Mouse (Mus musculus): ENCODE results near the gene Thada.

Gene Thada

DNA sequence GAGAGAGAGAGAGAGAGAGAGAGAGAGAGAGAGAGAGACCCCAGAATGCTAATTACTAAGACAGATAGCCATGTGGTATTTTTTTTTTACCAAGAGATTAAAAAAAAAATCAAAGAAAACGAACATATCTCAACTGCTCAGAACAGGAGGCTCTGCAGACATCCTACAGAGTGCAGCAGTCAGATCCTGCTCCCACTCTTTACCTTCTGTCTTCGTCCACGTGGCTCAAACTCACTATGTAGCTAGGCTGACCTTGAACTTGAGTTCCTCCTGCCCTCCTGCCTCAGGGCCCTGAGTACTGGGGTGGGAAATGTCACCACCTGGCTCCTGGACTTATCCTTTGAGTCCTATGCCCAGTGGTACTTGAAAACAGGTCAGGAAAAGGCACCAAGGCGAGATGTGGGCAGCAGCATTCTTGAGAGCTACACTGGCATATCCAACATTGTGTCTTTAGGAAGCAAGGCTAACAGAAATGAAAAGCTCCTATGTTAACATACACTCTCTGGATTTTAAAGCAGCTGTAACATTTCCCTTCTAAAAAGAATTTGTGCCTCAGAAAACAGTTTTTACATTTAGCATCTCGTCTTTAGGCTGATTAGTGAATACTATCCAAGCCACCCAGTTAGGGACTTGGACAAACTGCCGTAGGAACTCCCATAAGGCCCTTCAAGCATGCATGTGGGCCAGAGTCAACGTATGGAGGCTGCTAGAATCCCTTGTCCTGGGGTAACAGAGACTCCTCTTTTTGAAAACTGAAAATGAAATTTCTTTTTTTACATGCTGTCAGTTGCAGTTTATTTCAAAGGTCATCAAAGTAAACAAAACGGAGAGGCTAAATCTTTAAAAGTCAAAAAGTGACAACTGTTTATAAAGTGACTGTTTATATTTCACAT, 183.4 kb downstream of the Thada start:
- no peak for DNase-seq

DNA sequence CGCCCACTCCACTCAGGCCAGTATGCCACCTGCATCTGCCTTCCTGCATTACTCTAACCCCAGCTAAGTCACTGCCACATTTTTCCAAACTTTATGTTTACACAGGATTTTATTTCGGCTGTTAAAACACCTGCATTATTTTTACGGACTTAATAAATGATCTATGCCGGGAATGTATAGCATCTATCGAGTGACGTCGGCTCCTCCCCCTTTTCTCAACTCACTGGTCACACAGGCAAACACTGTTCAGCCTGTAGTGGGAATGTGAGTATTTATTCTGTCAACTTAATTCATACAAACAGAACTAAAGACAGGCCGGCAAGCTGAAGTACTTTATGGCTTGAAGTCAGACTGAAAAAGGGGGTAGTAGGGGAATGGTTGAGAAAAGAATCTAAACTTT, 187.0 kb downstream of the Thada start:
- DNase-seq, result no peak

DNA sequence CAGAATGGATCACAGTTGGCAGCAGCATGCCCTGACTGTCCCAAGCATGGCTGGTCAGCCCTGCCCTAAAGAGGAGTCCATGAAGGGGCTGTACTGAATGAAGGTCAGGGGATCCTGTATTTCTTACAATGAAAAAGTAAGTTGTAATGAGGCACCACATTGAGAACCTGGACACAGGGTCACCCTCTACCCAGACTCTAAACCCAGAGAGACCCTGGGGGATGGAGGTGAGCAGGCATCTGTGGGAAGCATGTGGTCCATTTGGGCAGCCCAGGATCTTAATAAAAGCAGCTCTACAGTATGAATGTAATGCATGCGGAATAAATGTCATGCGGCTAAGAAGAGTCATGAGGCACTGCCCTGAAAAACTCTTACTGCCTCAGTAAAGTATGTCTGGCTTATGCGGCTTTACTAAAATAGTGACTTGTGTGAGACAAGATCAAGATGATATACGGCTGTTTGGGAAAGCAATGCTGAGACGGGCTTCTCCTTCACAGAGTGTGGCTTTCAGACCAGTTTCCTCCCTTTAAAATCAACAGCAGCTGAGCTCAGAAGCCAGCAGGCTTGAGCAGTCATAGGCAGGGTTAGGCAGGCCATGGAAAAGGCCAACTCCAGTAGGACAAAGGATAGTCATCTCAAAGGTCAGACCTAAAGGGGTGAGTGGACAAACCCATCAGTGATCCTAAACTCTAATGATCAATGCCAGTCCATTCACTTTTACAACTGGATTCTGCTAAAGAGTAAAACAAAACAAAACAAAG, 187.6 kb downstream of the Thada start:
- no peak for DNase-seq

DNA sequence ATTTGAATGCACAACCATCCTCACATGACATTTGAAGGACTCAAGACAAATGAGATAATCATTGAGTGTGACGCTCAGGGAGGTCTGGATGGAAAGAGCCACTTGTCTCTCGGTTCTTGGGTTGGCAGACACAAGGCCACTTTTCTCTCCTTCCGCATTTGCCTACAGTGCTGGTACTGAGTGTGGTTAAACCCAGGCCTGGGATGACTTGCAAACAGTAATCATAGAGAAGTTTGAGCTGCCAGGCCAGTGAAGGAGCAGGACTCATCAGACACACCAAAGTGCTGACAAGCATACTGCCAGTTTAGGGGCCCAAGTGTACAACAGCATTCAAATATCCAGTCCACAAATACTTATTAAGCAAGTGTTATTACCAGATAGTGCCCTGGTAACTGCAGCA, 191.0 kb downstream of the Thada start:
- DNase-seq, result no peak

DNA sequence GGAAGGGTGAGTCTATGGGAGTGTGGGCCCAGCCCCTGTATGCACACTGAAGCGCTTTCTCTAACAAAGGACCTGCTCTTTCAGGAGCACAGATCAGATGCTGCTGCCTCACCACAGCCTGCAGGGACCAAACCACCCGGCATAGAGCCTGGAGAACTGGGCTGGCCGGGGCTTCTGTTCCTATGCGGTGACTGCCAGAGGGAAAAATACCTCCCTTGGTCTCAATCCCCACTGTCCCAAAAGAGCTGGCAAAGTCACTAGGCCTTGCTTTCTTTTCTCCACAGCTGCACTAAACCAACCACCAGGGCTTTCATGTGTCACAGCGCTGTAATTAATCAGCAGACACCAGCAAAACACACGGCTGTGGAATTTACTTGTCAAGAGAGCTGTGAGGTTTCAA, 191.8 kb downstream of the Thada start:
- no peak for DNase-seq

DNA sequence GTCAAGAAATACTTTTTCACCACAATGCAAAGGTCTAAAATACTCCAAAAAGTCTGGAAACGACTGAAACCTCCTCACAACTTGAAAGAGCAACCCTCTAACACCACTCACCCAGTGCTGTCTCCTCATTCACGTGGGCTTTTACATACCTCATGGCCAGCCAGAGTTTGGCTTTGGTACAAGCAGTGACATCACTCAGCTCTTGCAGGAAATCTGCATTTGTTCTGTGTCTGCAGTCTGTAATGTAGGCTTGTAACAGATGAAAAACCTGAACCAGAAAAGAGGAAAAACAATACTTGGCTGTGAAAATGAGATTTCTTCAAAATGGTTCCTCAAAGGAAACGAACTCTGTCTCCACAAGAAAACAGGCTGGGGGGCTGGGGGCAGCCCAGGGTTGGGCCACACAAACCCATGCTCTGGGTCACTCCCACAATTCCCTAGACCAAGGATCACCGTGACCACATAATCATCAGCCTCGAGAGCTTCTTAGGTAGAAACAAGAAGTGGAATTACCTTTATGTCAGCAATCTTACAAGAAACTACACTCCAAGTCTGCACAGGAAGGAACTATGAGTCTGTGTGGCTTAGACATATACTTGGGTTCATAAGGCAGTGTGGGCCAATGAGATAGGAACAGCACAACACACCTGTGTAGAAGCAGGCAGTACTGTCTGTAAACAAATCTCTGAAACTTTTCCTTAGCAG, 193.3 kb downstream of the Thada start:
- DNase-seq, result no peak

DNA sequence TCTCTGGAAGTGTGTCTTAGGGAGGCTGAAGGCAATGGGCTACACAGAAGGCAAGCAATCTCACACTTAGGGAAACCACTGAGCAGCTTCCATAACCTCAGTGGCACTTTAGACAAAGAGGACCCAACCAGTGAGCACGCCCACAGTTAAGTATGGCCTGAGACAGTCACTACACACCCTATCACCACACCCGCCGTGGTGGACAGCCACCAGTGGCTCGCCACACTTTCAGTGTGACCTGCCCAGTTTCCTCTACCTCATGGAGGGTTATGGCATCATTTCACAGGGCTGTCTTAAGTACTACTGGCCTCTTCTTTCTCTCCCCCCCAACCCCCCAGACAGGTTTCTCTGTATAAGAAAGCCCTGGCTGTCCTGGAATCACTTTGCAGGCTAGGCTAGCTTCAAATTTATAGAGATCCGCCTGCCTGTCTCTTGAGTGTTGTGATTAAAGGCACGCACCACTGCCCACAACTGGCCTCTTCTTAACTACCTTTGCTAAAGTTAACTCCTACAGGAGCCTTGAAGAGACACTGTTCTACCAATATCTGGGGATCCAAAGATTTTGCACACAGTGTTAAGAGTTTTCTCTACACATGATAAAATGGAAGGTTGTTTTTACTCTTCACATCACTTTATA, 194.3 kb downstream of the Thada start:
- no peak for DNase-seq

DNA sequence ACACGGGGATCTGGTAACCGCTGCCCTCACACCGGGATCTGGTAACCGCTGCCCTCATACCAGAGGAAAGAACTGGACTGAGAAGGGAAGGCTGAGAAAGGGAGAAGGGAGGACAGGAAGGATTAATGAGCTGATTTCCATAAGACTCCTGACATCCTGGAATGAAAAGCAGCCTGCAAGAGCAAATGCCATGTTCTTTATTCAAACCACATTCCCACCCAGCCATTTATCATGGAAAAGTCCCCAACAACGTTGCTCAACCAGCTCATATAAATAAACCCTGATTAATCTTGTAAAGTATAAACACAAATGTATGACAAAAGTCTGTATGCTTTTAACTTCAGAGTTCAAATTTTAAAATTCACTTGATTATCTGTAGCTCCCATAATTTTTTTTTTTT, 196.3 kb downstream of the Thada start:
- DNase-seq, result no peak

DNA sequence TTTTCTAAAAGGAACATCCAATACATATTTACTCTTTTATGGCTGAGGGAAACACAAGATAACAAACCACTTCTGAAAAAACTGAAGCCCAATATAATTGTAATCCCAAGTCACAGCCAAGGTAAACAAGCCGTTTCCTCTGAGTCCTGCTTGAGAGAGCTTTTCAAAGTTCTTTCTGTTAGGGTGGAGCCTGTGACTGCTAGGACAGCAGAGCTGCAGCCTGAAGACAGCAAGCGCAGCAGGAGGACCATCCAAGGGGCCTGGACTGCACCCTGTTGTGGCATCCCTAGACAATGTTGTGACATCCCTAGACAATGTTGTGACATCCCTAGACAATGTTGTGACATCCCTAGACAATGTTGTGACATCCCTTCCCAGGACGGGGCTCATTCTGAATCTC, 197.6 kb downstream of the Thada start:
- peak in 1 of 2 experiments; percentile 43 for DNase-seq

DNA sequence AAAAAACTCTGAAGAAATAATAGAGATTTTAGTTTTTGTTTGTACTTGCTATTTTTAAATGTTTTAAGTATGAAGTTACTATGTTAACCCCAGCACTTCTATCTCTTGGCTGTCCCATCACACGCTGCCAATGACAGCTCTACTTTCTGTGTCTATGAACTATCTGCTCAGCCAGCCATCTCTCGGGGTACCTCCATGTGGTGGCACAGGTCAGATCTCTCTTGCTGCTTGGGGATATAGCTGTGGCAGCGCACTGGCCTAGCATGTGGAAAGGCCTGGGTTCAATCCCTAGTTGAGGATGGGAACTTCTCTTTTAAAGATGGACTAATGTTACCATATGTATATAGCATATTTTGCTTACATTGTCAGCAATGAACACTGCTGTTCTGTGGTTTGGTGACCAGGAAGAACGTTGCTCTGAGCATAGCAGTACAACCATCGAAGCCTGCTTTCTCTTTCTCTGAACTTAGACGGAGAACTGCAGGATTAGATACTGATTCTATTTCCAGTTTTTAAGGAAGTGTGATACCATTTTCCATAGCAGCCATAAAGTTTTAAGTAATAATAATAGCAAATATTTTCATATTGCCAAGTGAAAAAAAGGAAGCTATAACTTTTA, 198.4 kb downstream of the Thada start:
- DNase-seq, result no peak

DNA sequence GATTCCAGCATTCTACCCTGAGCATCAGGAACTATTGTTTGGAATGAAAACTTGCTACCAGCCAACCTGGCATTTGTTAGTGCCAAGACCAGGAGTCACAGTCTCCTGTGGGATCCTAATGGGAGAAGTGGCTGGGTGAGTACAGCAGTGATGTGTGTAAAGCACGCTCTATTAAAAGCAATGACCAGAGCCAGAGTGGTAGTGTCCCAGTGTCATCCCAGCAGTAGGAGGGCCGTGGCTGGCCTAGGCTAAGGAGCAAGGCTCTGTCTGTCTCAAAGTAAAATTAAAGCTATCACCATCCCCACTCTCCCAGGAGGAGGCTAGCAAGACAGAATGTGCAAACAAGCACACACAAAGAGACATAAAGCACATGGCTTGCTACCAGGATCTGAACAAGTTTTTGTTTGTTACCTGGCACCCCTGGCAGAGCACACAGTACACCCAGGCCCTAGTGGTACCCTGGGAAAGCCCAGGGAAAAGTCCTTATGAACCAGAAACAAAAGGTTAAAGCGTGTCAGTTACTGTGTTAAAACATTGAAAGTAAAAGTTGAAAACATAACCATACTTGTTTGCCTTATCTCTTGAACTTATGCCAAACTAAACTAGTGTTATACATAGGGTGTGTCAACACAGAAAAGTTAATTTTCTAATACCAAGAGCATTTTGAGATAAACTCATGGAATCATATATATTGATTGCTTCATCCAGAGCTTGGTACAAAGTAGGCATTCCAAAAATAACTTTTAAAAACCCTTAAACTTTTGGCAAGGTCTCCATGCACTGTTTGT, 199.7 kb downstream of the Thada start:
- DNase-seq, result no peak

DNA sequence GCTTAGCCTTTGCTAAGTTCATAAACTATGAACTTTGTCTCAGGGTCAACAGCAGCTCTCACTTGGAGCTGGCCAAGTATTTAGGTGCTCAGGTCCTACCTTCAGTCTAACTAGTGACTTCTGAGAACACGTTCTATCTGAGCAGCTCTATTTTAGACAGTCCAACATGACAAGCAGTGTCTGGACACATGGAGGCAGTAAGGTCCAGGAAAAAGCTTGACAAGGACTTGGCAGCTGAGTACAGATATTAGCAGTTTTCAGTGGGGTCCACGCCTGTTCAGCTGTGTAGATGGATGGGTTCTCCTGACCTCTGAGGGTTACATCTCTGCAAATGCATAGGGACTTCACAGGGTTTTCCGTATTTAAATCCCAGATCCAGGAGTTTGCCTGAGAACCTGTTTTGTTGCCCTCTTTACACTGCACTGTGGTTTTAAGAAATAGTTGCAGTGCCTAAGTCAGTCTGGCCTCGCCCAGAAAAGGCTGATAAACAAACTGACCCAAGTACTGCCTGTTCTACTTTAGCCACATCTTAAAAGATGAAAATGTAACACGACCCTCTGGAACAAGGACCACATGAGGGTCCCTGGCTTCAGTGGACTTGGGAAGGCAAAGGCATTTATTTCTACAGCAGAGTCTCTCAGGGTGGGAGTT, 200.4 kb downstream of the Thada start:
- no peak for DNase-seq

DNA sequence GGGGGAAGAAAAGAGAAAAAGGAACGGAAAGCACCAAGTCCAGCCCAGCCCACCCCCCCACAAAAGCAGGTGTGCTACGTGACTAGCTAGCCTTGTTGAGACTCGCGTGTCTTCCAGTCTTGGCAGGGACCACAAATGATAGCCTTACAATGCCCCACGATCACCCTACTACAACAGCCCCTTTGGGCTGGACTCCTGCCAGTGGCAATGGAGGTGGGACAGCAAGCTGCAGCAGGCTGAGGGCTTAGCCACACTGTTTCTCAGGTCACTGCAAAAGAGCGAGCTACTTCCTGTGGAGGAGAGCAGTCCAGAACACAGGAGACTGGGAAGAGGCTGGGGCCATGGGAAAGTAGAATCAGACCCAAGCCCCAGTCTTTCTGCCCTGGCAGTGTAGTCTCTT, 201.7 kb downstream of the Thada start:
- no peak for DNase-seq

DNA sequence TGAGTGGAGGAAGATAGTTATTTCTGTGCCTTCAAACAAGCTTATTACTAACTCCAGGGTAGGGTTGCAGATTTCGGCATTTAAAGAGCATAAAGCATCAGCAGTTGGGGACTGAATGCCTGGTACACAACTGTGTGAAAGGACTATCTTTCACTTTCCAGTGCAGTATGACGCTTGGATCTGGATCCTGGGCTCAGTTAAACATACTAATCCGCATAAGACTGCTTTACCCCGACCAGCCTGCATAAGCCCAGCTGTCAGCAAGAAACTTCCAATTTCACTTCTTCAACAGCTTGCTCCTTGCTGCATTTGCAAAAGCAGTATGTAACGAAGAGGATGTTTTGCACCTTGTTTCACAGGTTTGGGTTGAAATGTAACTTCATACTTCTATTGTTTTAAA, 202.4 kb downstream of the Thada start:
- no peak for DNase-seq

DNA sequence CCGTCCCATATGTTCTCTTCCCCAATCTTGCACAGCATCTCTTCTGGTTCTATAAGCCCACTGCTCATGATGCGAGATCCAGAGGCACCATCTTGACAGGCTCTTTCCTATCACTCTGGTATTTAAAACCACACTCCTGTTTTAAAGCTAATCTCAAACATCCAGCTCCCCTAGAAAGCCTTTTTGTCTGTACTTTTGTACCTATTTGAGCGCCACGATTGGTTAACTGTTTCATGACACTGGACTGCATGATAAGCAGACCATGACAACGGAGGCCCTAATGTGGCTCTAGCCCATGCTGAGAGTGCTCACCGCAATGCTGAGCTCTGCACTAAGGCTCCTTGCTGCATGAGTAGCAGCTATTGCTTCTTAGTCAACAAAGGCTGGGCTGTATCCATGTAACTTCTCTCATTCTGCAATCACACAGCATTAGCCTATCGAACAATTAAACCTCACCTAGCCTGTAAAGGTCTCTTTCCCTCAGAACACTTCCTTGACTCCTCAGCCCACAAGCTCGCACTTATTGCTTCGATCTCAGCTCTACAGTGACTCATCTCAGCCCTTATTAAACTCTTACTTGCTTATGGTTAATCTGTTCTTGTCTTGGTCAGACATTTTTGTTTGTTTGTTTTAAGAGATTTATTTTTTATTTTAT, 203.6 kb downstream of the Thada start:
- DNase-seq, result no peak

DNA sequence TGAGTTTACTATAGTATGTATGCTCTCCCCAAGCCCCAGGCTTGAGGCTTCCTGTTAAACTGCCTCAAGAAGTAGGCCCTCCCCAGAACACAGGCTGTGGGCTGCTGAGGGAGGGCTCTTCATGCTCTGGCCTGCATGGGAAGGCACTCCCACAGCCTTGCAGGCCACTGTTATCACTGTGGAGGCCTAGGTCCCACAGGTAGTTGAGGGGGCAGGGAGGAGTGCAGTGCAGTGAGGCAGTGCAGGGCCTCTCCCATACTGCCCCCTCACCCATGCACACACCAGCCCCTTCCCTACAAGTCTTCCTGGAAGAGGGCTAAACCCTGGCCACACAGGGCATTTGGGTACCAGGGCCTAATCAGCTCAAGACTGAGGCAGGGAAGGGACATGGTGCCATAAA, 205.0 kb downstream of the Thada start:
- no peak for DNase-seq

DNA sequence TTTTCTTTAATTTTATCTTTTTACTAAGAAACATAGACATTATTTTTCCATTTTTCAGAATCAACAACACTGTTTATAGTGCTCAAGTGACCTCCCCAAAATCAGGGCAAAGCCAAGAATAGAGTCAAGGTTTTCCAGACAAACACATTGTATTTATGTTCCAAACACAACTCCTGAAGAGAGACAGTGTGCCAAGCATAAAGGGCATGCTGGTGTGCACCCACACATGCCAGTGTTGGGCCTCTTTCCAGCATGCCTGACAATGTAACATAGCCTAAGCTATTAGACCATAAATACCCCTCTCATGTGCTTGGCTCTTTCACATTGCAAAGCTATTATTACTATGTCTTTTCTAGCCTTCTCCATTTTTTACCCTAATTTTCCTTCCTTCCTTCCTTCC, 205.8 kb downstream of the Thada start:
- no peak for DNase-seq

DNA sequence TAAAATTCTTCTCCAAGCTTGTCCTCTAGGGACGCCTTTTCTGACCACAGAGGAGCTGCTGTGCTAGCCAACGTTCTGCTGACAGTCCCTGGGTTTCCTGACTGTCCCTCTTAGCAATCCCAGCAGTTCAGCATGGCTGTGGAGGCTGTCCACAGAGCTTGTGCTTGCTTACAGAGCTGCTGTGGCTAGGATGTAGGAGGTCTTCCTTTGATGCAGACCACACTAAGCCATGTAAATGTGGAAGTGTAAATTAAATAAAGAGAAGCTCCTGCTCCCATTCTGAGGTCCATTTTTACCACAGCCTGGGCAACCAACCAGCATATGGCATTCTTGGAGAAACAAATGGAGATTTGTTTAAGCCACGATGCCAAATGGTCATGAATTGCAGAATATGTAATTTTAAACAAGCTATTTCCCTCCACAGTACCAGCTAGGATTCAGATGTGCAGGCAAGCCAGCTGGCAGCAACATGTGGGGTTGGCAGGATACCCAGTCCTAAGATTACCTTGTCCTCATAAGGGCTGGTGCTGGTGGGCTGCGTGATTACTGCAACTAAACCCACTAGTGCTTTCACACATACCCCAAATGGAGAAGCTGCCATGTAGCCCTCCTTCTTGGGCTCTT, 207.3 kb downstream of the Thada start:
- no peak for DNase-seq

DNA sequence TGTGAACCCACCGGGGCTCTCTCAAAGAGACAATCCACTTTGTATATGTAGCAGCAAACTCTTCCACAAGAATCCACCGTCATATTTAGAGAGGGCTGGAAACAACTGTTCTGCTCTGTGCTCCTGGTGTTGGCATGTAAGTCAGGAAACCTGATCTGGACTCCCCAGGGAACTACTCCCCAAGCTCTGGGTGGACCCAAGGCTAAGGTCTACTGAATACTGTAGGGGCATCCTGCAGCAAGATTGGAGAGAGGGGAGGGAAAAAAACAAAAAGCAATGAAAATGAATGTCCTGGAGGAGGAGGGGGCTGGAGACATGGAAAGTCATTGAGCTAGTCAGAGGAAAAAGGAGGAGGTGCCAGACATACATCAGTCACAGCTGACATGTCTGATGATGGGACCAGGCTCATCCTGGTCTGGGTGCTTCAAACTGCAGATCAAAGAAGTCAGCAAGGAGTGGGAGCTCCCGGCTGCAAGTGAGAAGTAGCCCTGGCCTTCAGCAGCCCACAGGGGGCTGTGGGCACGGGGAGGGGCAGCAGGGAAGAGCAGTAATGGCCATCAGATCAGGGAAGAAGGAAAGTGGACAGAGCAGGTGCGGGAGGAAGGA, 208.0 kb downstream of the Thada start:
- DNase-seq, result no peak

DNA sequence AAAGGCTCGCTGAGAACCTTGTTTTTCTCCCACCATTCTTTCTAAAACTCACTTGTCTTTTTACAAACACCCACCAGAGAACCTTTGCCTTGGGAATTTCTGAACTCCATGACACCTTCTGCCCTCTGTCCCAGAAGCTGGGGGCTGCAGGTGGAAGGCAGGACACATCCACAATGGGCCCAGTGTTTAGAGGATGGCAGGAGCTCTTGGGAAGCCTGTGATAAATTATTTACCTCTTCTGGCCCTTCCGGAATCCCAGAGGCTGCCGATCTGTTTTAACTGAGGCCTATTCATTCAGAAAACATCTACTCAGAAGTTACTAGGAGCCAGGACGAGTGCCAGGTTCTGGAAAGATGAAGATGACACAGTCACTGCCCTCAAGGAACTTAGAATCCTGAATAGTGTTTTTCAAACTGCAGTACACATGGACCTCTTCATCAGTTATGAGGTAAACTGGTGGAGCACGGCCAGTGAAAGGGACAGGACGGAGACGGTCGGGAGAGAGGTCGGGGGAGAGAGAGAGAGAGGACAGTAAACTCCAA, 209.7 kb downstream of the Thada start:
- peak; percentile 37 to 48 for DNase-seq

Data from kidney, adult 8-10 months (tissue).